Mouse (Mus musculus) left cerebral cortex, adult 18-20 months (tissue): ENCODE results near the gene 3110009E18Rik. TPM values are rescaled to one million over a fixed set of nuclear protein-coding genes. Genes with fewer than 3 reads are reported as not detected.
A peak's percentile ranks its signal among the peaks of the same experiment; 100 is the strongest.

Experiments used
- DNase-seq, 2 experiments: peaks; one replicate each; pipeline ENCODE4 v3.0.0; 2021 to 2022; ENCODE audit warnings: low spot score in 2 of 2, mixed read lengths in 1 of 2
- total RNA-seq, 2 experiments: library from RNA; stranded (reverse); gene quantifications; 2 replicates each; pipeline ENCODE4 v1.2.3; 2021

Gene 3110009E18Rik
- total RNA-seq, 2 experiments from 2014 or later: 5.3 to 5.6 TPM

- DNase-seq: no peak
These were observed 69.3 kb downstream of the 3110009E18Rik start for GRCm38 (mm10) chr1:120190300-120190699.

- DNase-seq: peak; percentile 12 to 36
These were observed 70.0 kb downstream of the 3110009E18Rik start for GRCm38 (mm10) chr1:120190946-120191345.

- no peak for DNase-seq
These were observed 71.3 kb downstream of the 3110009E18Rik start for GRCm38 (mm10) chr1:120192321-120192720.

DNA sequence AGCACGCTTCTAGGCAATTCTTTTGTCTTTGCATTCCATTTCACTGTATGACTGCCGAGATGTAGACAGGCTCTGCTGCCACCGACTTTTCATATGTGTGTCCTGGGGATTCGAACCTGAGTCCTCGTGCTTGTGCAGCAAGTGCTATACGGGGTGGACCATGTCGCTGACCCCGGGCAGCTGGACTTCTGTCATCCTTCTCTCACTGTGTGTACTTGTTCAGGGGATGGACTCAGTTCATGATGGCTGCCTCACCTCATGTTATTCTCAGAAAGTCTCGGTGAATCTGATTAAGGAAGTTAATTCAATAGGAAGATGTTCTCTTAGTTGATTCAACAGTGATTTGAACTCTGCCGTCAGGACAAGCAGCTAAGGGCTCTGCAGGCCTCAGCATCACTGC lies 72.6 kb downstream of the 3110009E18Rik start:
- no peak for DNase-seq

DNA sequence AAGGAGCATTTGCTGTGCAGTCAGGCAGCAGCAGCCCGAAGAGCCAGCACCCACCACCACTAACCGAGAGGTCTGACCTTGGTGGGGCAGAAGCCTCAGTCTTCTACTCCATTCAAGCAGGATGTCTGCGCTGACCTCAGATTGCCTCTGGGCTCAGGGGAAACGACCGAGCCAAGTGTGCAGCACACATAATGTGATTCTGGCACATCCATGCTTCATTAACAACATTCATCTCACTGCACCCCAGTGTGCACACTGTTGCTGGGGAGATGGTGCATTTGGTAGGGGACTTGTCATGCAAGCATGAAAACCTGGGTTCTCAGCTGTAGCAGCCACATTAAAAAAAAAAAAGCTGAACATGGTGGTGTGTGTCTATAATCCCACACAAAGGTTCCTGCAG lies 75.0 kb downstream of the 3110009E18Rik start:
- DNase-seq: no peak

GRCm38 (mm10) chr1:120196724-120197123 lies 75.7 kb downstream of the 3110009E18Rik start:
- DNase-seq: no peak

DNA sequence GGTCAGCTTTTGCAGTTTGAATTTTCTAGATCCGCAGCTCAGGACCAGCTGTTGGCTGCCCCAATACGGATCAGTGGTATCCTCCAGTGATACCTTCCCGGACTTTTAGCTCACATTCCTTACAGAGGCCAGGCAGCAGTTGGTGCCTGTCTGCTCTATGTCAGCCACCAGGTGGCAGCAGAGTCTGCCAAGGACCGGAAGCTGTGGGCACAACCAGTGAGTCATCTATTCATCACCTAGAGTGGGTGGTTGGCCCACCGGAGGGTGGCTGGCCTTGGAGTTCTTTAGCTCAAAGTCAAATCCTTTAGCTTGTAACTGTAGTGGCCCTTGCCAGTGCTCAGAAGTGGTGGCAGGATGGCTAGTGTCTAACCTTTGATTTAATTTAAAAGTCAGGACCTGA lies 76.2 kb downstream of the 3110009E18Rik start:
- DNase-seq: peak; percentile 81 to 84

DNA sequence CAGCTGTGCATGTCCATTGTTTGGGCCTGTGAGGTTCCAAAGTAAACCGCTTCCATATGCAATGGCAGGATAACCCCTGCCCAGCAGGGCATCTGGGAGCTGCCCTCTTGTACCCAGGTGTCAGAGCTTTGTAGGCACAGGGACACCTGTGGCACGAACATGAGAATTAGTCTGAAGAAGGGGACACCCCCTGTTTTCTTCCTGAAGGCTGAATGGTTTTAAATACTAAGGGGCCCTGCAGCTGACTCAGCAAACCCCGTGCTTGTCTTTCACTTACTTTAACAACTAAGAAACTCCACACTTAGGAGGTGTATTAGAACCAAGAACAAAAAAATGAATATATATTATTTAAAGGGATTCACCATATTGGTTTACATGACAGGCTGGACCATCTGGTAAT lies 77.2 kb downstream of the 3110009E18Rik start:
- DNase-seq: no peak

DNA sequence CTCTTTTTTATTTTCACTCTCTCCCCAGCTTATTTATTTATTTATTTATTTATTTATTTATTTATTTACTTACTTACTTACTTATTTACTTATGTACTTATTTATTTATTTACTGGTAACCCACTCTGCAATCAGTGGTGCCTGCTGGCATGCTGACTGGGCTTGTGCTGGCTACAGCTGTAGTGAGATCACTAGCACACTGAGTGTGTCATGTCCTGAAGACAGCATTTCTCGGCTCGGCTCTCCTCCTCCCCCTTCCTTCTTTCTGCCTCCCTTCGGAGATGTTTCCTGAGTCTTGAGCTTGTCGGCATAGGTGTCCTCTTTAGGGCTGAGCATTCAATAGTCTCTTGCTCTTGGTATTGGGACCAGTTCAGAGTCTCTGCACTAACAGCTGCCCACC lies 78.0 kb downstream of the 3110009E18Rik start:
- DNase-seq: no peak

DNA sequence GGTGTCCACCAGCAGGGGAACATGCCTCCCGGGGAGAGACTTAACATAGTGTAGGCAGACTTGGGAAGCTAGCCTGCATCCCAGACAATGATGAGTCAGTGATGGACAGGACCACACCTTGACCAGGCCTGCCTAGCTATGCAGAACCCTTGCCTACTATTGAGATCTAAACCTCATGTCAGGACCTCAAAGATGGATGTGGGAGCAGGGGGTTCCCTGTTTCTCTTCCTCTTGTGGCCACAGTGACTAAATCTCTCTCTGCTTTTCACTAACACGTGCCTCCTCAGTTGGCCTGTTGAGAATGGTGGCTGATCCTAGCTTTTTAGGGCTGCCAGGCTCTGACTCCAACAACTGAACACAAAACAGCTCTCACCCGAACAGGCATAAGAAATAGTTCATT lies 81.6 kb downstream of the 3110009E18Rik start:
- DNase-seq: no peak

DNA sequence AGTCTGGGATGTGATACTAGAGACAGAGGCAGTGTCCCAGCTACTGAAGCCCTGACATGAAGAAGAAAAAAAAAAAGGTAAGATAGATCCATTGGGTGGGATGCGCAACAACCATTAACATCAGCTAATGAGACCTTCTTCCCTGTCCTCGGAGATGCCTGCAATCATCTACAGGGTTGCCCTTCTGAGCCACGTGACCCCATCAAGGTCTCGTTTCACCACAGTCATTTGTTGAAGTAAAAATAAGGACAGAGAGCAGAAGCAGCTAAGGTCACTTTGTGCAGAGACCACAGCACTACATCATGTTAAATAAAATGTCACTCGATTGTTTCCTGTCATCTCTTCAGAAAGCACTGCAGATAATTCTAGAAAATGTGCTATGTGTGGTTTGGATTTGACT lies 82.8 kb downstream of the 3110009E18Rik start:
- DNase-seq: no peak

GRCm38 (mm10) chr1:120204834-120205233 lies 83.8 kb downstream of the 3110009E18Rik start:
- no peak for DNase-seq

GRCm38 (mm10) chr1:120207568-120207967 lies 86.6 kb downstream of the 3110009E18Rik start:
- DNase-seq: peak; percentile 53 to 70

GRCm38 (mm10) chr1:120208502-120209230 lies 87.7 kb downstream of the 3110009E18Rik start:
- no peak for DNase-seq

- DNase-seq: no peak
These were observed 99.9 kb downstream of the 3110009E18Rik start for GRCm38 (mm10) chr1:120220841-120221240.

DNA sequence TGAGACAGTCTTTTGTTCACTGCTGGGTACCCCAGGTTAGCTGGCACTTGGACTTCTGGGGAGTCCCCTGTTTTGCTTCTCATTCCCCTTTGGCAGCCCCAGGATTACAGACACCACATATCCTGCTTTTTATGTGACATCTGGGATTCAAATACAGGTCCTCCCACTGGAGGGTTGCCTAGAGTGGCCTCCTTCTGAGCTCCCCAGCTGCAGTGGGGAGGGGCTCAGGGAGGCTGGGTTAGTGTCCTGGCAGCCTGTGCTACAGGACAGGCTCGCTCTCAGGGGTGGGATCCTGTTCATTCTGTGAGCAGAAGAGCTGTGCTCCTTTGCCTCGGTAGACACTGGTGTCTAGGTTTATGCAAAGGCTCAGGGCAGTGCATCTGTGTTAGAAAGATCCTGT lies 100.3 kb downstream of the 3110009E18Rik start:
- no peak for DNase-seq

DNA sequence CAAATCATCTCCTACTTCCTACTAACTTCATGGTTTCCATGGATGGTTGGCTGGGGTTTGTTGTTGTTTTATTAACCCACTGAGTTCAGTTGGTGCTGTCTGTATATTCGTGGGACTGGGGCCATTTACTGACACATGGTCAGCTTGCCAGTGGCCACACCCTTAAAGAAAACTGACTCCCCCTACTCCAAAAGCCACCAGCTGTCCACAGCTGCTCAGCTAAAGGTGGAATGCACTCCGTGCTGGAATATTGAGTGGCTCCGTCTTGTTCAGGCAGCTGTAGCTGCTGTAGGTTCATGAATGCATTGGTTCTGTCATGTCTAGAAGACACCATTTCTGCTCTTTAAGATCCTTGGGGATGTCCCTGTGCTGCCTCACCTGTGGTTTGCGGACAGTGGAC lies 102.6 kb downstream of the 3110009E18Rik start:
- DNase-seq: no peak

- DNase-seq: no peak
These were observed 108.9 kb downstream of the 3110009E18Rik start for GRCm38 (mm10) chr1:120229723-120230471.

GRCm38 (mm10) chr1:120231334-120231733 lies 110.3 kb downstream of the 3110009E18Rik start:
- DNase-seq: peak; percentile 33 to 42

- DNase-seq: no peak
These were observed 111.2 kb downstream of the 3110009E18Rik start for GRCm38 (mm10) chr1:120232170-120232569.

DNA sequence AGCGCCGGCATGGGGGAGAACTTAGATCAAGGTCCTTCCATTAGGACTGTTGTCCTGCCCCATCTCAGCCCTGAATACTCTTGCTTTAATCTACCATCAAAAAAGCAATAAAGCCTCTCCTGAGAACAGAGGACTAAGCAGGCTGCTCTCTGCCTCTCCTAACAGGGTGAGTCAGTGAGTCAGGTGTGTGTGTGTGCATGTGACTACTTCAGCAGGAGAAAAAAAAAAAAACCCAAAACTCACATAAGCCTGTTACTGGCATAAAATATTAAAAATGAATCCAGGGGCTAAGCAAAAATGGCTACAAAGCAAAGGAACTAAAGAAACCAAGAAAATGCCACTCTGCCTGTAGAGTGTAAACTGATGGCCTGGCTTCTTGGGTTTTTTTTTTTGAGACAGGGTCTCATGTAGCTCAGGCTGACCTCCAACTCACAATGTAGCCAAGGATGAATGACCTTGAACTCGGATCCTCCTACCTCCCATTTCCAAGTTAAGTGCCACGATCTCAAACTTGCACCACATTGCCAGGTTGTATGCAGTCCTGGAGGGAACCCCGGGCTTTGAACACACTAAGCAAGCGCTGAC lies 114.7 kb downstream of the 3110009E18Rik start:
- DNase-seq: no peak

DNA sequence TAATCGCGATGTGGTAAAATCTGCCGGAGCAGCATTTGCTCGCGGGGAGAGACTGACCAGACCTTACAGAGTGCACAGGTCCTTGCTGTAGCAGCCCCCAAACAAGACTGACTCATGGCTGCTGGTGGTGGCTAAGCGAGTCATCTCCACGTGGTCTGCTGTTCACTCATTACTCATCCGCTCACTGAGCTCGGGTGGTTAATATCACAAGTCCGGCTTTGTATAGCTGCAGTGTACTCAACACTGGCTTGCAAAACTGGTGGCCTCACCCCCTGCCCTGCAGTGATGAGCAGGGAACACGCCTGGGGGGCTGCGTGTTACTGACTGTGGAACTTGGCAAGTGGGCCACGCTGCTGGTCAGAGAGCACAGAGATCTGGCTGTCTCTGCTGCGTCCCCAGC lies 115.4 kb downstream of the 3110009E18Rik start:
- DNase-seq: no peak
